Mouse (Mus musculus): ENCODE measurements around the gene Efna2.
A peak's percentile ranks its signal among the peaks of the same experiment; 100 is the strongest.

Efna2 gene

GRCm38 (mm10) chr10:80179068-80180051, at the start of gene Efna2:
TSS of gene Efna2 (plus strand) at chr10:80179482.
- peak; percentile 65 for DNase-seq (ENCODE audit: low read depth, low spot score)

GRCm38 (mm10) chr10:80129846-80130245, 49.4 kb upstream of the Efna2 start:
- DNase-seq (ENCODE audit: low read depth, low spot score), result no peak

- peak; percentile 51 for DNase-seq (ENCODE audit: low read depth, low spot score)
These were observed 48.8 kb upstream of the Efna2 start for GRCm38 (mm10) chr10:80130403-80131031.

- DNase-seq (ENCODE audit: low read depth, low spot score), result peak; percentile 85
These were observed 47.8 kb upstream of the Efna2 start for GRCm38 (mm10) chr10:80131316-80131951.

GRCm38 (mm10) chr10:80131952-80132350, 47.3 kb upstream of the Efna2 start:
- DNase-seq (ENCODE audit: low read depth, low spot score), result peak; percentile 65

- no peak for DNase-seq (ENCODE audit: low read depth, low spot score)
These were observed 45.9 kb upstream of the Efna2 start for GRCm38 (mm10) chr10:80133226-80133849.

- DNase-seq (ENCODE audit: low read depth, low spot score), result no peak
These were observed 44.9 kb upstream of the Efna2 start for GRCm38 (mm10) chr10:80134421-80134820.

- DNase-seq (ENCODE audit: low read depth, low spot score), result no peak
These were observed 44.1 kb upstream of the Efna2 start for GRCm38 (mm10) chr10:80135161-80135560.

- DNase-seq (ENCODE audit: low read depth, low spot score), result no peak
These were observed 43.6 kb upstream of the Efna2 start for GRCm38 (mm10) chr10:80135641-80136040.

- no peak for DNase-seq (ENCODE audit: low read depth, low spot score)
These were observed 42.9 kb upstream of the Efna2 start for GRCm38 (mm10) chr10:80136179-80136951.

- peak; percentile 51 for DNase-seq (ENCODE audit: low read depth, low spot score)
These were observed 42.2 kb upstream of the Efna2 start for GRCm38 (mm10) chr10:80136952-80137625.

- peak; percentile 50 for DNase-seq (ENCODE audit: low read depth, low spot score)
These were observed 41.4 kb upstream of the Efna2 start for GRCm38 (mm10) chr10:80137626-80138552.

GRCm38 (mm10) chr10:80138553-80139438, 40.5 kb upstream of the Efna2 start, which contains the start of gene Atp5d:
TSS of gene Atp5d (plus strand) at chr10:80138632.
- peak; percentile 85 for DNase-seq (ENCODE audit: low read depth, low spot score)

GRCm38 (mm10) chr10:80139439-80139775, 39.9 kb upstream of the Efna2 start:
- DNase-seq (ENCODE audit: low read depth, low spot score), result peak; percentile 73

- DNase-seq (ENCODE audit: low read depth, low spot score), result no peak
These were observed 39.2 kb upstream of the Efna2 start for GRCm38 (mm10) chr10:80139975-80140665.

GRCm38 (mm10) chr10:80140666-80141035, 38.6 kb upstream of the Efna2 start, which contains the start of gene Cbarp:
TSS of gene Cbarp (minus strand) at chr10:80140835.
- DNase-seq (ENCODE audit: low read depth, low spot score), result no peak

GRCm38 (mm10) chr10:80141243-80141642, 38.0 kb upstream of the Efna2 start:
- peak; percentile 95 for DNase-seq (ENCODE audit: low read depth, low spot score)
